Mouse (Mus musculus) lung, postnatal 0 days (tissue): ENCODE data around the gene Kansl1. TPM values are rescaled to one million over a fixed set of nuclear protein-coding genes. Genes with fewer than 3 reads are reported as not detected.

Experiments
- ATAC-seq: fragments of 200-750 bp; cut with Nextera tagmentation; 2 replicates; pipeline ENCODE4 v1.8.0; 2017; ENCODE audit warnings: moderate library complexity
- DNase-seq: peaks from one replicate; pipeline ENCODE4 v3.0.0-alpha.2; 2016; ENCODE audit warnings: low spot score
- H3K27ac ChIP-seq: fragments of 300-500 bp; sonication (generic); 2 replicates; pipeline ENCODE4 v1.5.1; 2014; ENCODE audit warnings: antibody characterized with exemption, mild to moderate bottlenecking, low read length, mixed read lengths
- H3K27me3 ChIP-seq: fragments of 300-500 bp; sonication (generic); replicated peaks from 2 replicates; pipeline ENCODE4 v1.6.1; 2014; ENCODE audit warnings: low read length, mixed read lengths; ENCODE audit not compliant: insufficient read depth
- H3K36me3 ChIP-seq: fragments of 300-500 bp; sonication (generic); 2 replicates; pipeline ENCODE4 v1.6.1; 2014; ENCODE audit warnings: low read length, mixed read lengths; ENCODE audit not compliant: insufficient read depth
- H3K4me1 ChIP-seq: fragments of 300-500 bp; sonication (generic); 2 replicates; pipeline ENCODE4 v1.6.1; 2014; ENCODE audit warnings: antibody characterized with exemption, low read depth, low read length, mixed read lengths; ENCODE audit not compliant: insufficient read depth
- H3K4me2 ChIP-seq: fragments of 300-500 bp; sonication (generic); replicated peaks from 2 replicates; pipeline ENCODE4 v1.6.1; 2014; ENCODE audit warnings: low read depth, mild to moderate bottlenecking, low read length, moderate library complexity, mixed read lengths
- H3K4me3 ChIP-seq: fragments of 300-500 bp; sonication (generic); 2 replicates; pipeline ENCODE4 v1.5.1; 2014; ENCODE audit warnings: low read depth, low read length
- H3K9ac ChIP-seq: fragments of 300-500 bp; sonication (generic); replicated peaks from 2 replicates; pipeline ENCODE4 v1.6.1; 2014; ENCODE audit warnings: low read depth, mild to moderate bottlenecking
- H3K9me3 ChIP-seq: fragments of 300-500 bp; sonication (generic); 2 replicates; pipeline ENCODE4 v1.6.1; 2016; ENCODE audit warnings: low read length, mixed read lengths
- CTCF ChIP-seq: IDR thresholded peaks from 2 replicates; pipeline ENCODE4 v1.5.1; 2016; ENCODE audit warnings: antibody characterized with exemption, mild to moderate bottlenecking
- EP300 ChIP-seq: IDR thresholded peaks from 2 replicates; pipeline ENCODE4 v1.6.1; 2016; ENCODE audit warnings: antibody characterized with exemption, mild to moderate bottlenecking, control low read depth
- WGBS: fragments of 180-500 bp; shearing (Covaris S2); extraction: QIAGEN DNeasy Blood & Tissue Kit; methylation state at CpG from one replicate; pipeline ENCODE4 v1.1.7; 2014; 5-methylcytosine and 5-hydroxymethylcytosine counted together
- polyA plus RNA-seq: library from polyadenylated mRNA; unstranded; fragments of >200 nt; fragmentation: Nextera tagmentation; extraction: Ambion mirVana; gene quantifications from 2 replicates; pipeline ENCODE4 v1.2.1, GENCODE M21; 2015

Kansl1 gene
- polyA plus RNA-seq, 1 experiment from 2014 or later, result 11.0 TPM

GRCm38 (mm10) chr11:104318940-104319781, 149.5 kb downstream of the Kansl1 start:
- Histone ChIP-seq H3K9me3 (no peaks in the 10 kb centered on the region), H3K36me3 (no peaks in the 10 kb centered on the region), H3K27me3 (no peaks in the 10 kb centered on the region), H3K4me1 (0 out of 2 replicates have a peak, but pooled peaks cover 3% of the 10 kb centered on the region), H3K4me2 (peak overlapping the region; percentile 71), H3K4me3 (peak overlapping the region; percentile 41), H3K9ac (no peak overlapping the region; the same call in 1 of the 2 replicates), H3K27ac (0 out of 2 replicates have a peak overlapping the region, but pooled peaks have one; percentile 15)
- 3% methylated on average over 24 of the region's 24 CpGs for WGBS
- peak; percentile 41 for ATAC-seq
- peak; percentile 49 for DNase-seq
- TF ChIP-seq CTCF (peak; percentile 28), EP300 (no peak)

- Histone ChIP-seq H3K4me3 (no peak overlapping the region), H3K36me3 (no peaks in the 10 kb centered on the region), H3K4me2 (no peak overlapping the region), H3K27me3 (no peaks in the 10 kb centered on the region), H3K27ac (no peak overlapping the region), H3K9ac (no peak overlapping the region), H3K9me3 (no peaks in the 10 kb centered on the region), H3K4me1 (0 out of 2 replicates have a peak, but pooled peaks cover 3% of the 10 kb centered on the region)
- 63% methylated on average over 3 of the region's 3 CpGs for WGBS
- TF ChIP-seq EP300, result no peak
- no peak for TF ChIP-seq CTCF
- DNase-seq (no peak), ATAC-seq (no peak)
These were observed 151.0 kb downstream of the Kansl1 start for GRCm38 (mm10) chr11:104317631-104318030.

- Histone ChIP-seq H3K4me3 (no peak overlapping the region), H3K27me3 (no peaks in the 10 kb centered on the region), H3K4me1 (0 out of 2 replicates have a peak, but pooled peaks cover 3% of the 10 kb centered on the region), H3K4me2 (0 out of 2 replicates have a peak overlapping the region, but pooled peaks have one; percentile 8), H3K36me3 (no peaks in the 10 kb centered on the region), H3K9me3 (no peaks in the 10 kb centered on the region), H3K27ac (peak overlapping the region; percentile 54), H3K9ac (no peak overlapping the region)
- DNase-seq (peak; percentile 68), ATAC-seq (peak; percentile 63)
- 46% methylated on average over 16 of the region's 16 CpGs for WGBS
- TF ChIP-seq CTCF (no peak), EP300 (peak; percentile 59; the same call in 1 of the 2 replicates)
These were observed 151.8 kb downstream of the Kansl1 start for GRCm38 (mm10) chr11:104316685-104317400.

- ATAC-seq (0 out of 2 replicates have a peak, but pooled peaks have one; percentile 28), DNase-seq (peak; percentile 84)
- Histone ChIP-seq H3K9ac (no peak overlapping the region), H3K4me3 (no peak overlapping the region), H3K4me1 (0 out of 2 replicates have a peak, but pooled peaks cover 3% of the 10 kb centered on the region), H3K9me3 (no peaks in the 10 kb centered on the region), H3K27me3 (no peaks in the 10 kb centered on the region), H3K27ac (no peak overlapping the region), H3K4me2 (no peak overlapping the region), H3K36me3 (no peaks in the 10 kb centered on the region)
- TF ChIP-seq CTCF (peak; percentile 97), EP300 (no peak)
- WGBS, result 5% methylated on average over 6 of the region's 6 CpGs
These were observed 153.0 kb downstream of the Kansl1 start for GRCm38 (mm10) chr11:104315703-104316102.

- no peaks in the 10 kb centered on the region for H3K36me3 ChIP-seq
- 75% methylated on average over 7 of the region's 7 CpGs for WGBS
- no peak overlapping the region for H3K9ac ChIP-seq
- no peaks in the 10 kb centered on the region for H3K9me3 ChIP-seq
- no peaks in the 10 kb centered on the region for H3K27me3 ChIP-seq
- TF ChIP-seq CTCF, result peak; percentile 63
- no peak for TF ChIP-seq EP300
- H3K4me3 ChIP-seq, result no peak overlapping the region
- DNase-seq, result peak; percentile 25
- H3K4me1 ChIP-seq, result no peaks in the 10 kb centered on the region
- no peak overlapping the region for H3K4me2 ChIP-seq
- no peak for ATAC-seq
- H3K27ac ChIP-seq, result no peak overlapping the region
These were observed 157.0 kb downstream of the Kansl1 start for GRCm38 (mm10) chr11:104311643-104312042.
